Mouse (Mus musculus) bone marrow macrophage, adult 2 months (primary cell): ENCODE data around the gene Trip6. TPM values are rescaled to one million over a fixed set of nuclear protein-coding genes. Genes with fewer than 3 reads are reported as not detected.

Experiments
- H3K27ac ChIP-seq: 2 replicates; pipeline ENCODE4 v1.5.1; 2012; ENCODE audit warnings: low read depth, low read length; ENCODE audit not compliant: insufficient read depth
- H3K4me1 ChIP-seq: 2 replicates; pipeline ENCODE4 v1.6.1; 2012; ENCODE audit warnings: low read length; ENCODE audit not compliant: control insufficient read depth, insufficient read depth
- H3K4me3 ChIP-seq: 2 replicates; pipeline ENCODE4 v1.5.1; 2012; ENCODE audit warnings: mild to moderate bottlenecking, low read length, moderate library complexity; ENCODE audit not compliant: insufficient read depth
- CTCF ChIP-seq: IDR thresholded peaks from 2 replicates; pipeline ENCODE4 v1.5.1; 2012; ENCODE audit warnings: low read depth, mild to moderate bottlenecking, low read length, moderate library complexity
- POLR2A ChIP-seq: IDR thresholded peaks from 2 replicates; pipeline ENCODE4 v1.6.1; 2012; ENCODE audit warnings: mild to moderate bottlenecking, low read depth, low read length, borderline replicate concordance
- polyA plus RNA-seq: library from polyadenylated mRNA; stranded (reverse); fragments of >200 nt; gene quantifications from 2 replicates; pipeline ENCODE4 v1.2.4, GENCODE M21; 2012; ENCODE audit not compliant: missing spikeins, insufficient read depth, insufficient read length

The Trip6 gene
- polyA plus RNA-seq, 1 experiment: 7.1 TPM

DNA sequence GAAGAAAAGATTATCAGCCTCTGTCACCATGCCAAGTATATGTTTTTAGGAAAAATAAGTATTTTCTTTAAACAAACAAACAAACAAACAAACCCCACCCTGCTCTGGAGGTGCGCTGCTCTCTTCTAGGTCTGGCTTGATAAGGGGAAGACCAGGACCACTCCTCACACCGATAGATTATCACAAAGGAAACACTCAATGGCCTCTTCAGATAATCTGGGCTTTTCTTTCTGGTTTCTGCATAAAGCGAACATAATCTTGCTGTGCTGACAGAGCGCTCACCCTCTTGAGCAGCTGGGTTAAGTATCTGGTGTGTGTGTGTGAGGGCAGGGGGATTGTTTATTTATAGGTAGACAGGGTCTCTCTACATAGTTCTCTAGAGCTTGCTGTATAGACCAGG is 10.6 kb downstream of the Trip6 start:
- H3K4me1 ChIP-seq: peaks cover 21% of the 10 kb centered on the region
- H3K27ac ChIP-seq: no peak overlapping the region
- H3K4me3 ChIP-seq: no peak overlapping the region
- no peak for TF ChIP-seq CTCF
- no peak for TF ChIP-seq POLR2A

DNA sequence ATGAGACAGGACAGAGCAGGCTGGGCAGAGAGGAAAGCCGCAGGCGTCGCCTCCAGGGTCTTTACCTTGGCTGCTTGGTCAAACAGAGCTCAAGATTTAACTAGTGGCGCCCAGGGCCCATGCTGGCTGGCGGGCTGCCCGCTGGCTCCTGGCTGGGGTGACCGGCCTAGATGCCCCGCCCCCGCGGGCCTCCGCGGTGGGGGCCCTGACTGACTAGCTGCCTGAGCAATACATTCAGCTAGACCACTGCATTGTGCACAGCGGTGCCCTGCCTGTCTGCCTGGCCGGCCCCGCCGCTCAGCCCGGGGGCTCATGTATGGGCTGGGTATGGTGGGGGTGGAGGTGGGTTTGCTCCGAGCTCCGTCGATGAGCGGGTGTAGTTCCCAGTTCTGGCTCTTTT is 13.0 kb downstream of the Trip6 start:
- TF ChIP-seq POLR2A: no peak
- no peak overlapping the region for H3K27ac ChIP-seq
- H3K4me1 ChIP-seq: peaks cover 21% of the 10 kb centered on the region
- H3K4me3 ChIP-seq: no peak overlapping the region

DNA sequence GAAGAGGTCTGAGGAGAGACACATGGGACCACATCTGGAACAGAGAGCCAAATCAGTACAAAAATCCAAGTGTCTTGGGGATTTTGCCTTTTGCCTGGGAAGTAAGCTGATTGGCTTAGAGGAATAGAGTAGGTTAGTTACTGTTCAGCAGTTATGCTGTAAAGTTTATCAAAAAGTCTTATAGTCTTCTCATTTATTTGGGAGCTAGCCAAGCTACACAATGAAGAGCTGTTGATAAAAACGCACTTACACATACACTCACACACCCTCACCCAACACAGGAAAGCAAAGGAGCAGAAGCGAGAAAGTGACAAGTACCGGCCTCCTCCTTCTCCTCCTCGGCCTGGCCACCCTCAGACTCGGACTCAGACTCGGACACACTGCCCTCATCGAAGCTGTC is 15.0 kb downstream of the Trip6 start:
- Histone ChIP-seq H3K4me3 (no peak overlapping the region), H3K27ac (no peak overlapping the region), H3K4me1 (peaks cover 9% of the 10 kb centered on the region)
- TF ChIP-seq CTCF (no peak), POLR2A (no peak)

DNA sequence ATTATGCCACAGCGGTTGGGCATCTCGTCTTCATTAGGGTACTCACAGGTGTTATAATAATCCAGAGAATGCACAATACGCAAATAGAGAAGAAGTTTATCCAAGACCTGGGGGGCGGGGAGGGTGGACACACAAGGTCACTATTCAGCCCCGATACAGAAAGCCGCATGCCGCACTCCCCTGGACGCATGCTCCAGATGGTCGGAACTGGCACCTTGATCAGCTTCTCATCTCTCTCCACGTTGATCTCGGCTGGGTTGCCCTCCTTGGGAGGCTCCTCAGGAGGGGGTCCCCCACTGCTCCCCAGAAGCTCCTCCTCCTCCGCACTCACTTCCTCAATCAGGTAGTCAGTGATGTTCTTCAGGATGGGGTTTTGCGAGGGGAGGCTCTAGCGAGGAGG is 17.1 kb downstream of the Trip6 start:
- TF ChIP-seq POLR2A: no peak
- TF ChIP-seq CTCF: no peak
- H3K4me1 ChIP-seq: peaks cover 2% of the 10 kb centered on the region; the same call in 1 of the 2 replicates

DNA sequence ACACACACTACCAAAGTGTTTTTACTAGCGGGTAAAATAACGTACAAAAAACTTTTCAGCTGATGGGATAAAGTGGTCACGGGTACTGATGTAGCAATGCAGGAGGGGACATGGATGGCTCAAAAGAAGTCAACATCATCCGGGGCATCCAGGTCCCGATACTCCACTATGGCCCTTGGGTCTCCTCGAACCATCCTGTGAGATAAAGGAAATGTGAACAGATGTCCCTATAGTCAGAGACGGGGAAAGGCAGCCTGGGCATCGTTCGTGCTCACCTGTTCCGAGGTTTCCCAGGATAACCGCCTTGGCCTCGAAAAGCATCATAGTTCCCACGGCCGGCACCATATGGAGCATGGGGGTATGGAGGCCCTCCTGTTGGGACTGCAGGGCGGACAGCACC is 18.5 kb downstream of the Trip6 start:
- peaks cover 2% of the 10 kb centered on the region; the same call in 1 of the 2 replicates for H3K4me1 ChIP-seq
- H3K27ac ChIP-seq: no peak overlapping the region
- H3K4me3 ChIP-seq: no peak overlapping the region
- TF ChIP-seq POLR2A: no peak
- no peak for TF ChIP-seq CTCF

More for the DNA sequence above, 17.1 kb downstream of the Trip6 start:
- no peak overlapping the region for H3K4me3 ChIP-seq
- H3K27ac ChIP-seq: no peak overlapping the region

DNA sequence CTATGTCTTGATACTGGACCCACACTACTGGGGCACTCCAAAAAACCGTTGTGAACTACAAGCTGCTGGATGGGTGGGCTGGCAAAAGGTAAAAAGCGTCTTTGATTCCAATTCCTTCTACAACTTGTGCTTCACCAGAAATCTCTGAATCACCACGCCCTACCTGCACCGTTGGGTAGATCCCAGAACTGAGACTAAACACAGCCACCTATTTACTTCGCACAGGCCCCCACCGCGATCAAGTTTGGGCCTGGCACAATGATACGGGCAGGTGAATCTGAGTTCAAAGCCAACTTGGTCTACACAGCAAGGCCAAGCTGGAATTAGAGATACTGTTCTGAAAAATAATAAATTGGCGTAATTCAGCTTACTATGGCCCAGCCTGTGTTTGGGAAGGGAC is 18.9 kb downstream of the Trip6 start:
- Histone ChIP-seq H3K4me3 (peak overlapping the region; percentile 64), H3K4me1 (peaks cover 2% of the 10 kb centered on the region; the same call in 1 of the 2 replicates), H3K27ac (no peak overlapping the region)
- TF ChIP-seq POLR2A (no peak), CTCF (no peak)

DNA sequence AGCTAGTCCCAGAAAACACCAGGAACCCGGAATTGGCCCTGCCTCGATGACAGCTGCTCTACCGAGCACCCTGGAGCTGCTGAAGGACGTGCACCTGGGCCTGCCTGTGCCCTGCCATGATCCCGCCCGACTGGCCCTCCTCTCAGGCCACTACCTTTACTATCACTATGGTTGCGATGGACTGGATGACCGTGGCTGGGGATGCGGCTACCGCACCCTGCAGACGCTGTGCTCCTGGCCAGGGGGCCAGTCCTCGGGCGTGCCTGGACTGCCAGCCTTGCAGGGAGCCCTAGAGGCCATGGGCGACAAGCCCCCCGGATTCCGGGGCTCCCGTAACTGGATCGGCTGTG is 19.5 kb downstream of the Trip6 start:
- peak overlapping the region; percentile 64 for H3K4me3 ChIP-seq
- H3K4me1 ChIP-seq: peaks cover 2% of the 10 kb centered on the region; the same call in 1 of the 2 replicates
- TF ChIP-seq POLR2A (no peak), CTCF (no peak)
- H3K27ac ChIP-seq: peak overlapping the region; percentile 60

DNA sequence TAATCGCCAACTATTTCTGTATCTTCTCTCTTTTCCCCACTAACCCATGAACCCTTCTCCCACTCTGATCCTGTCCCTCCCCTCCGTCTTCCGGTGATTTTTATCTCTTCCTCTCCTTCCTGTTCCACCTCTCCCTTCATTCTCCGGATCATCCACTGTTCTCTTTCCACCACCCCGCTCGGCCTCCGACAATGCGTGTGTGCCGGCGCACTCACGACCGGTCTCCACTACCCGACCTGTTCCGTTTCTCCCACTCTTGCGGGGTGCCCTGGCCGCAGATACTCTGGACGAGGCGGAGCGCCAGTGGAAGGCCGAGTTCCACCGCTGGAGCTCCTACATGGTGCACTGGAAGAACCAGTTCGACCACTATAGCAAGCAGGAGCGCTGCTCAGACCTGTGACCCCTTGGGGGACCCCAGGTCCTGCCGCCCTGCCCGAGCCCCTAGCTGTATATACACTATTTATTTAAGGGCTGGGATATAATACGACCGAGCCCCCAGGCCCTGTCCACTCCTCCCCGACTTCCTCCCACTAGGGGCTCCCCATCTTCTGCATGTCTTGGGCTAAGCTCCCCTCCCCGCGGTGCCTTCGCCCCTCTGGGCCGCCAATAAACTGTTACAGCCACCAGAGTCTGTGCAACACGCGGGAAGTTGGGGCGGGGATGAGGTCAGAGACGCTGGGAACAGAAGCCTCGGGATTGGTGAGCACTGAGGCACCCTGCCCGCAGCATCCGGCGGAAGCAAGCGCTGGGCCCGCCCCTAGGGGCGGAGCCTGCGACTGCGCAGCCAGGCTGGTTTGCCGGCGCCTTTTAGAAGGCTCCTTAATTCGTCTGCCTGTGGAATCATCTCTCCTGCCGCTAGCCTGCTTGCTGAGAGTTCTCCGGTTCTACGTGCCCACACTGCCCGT is 20.1 kb downstream of the Trip6 start, which contains the start of gene Ufsp1:
Ufsp1 (plus strand) TSS at position 791 of the 905 bp plus-strand sequence.
- TF ChIP-seq CTCF (no peak), POLR2A (peak; percentile 73; the same call in 1 of the 2 replicates)
- H3K4me3 ChIP-seq: peak within 1 kb of the TSS; percentile 70
- peaks cover 2% of the 10 kb centered on the region; the same call in 1 of the 2 replicates for H3K4me1 ChIP-seq
- peak within 1 kb of the TSS; percentile 74 for H3K27ac ChIP-seq

DNA sequence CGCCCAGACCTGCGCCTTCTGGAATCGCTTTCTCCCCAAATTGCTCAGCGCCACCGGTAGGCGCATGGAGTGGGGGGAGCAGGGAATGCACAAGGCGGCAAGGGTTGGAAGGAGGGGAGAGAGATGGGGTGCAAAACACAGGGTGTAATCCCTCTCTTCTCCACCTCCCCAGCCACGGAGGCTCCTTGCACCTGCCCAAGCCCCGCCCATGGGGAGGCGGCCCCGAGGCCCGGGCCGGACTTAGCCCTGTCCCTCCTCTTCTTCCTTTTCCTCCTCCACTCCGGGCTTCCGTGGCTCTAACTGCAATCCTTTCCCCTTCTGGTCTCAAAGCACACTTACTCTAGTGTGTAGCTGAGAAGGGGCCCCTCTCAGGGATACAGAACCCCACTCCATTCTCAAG is 20.9 kb downstream of the Trip6 start:
- H3K27ac ChIP-seq: peak overlapping the region; percentile 74
- TF ChIP-seq CTCF: no peak
- no peak; the same call in 1 of the 2 replicates for TF ChIP-seq POLR2A
- peak overlapping the region; percentile 70 for H3K4me3 ChIP-seq
- H3K4me1 ChIP-seq: peaks cover 2% of the 10 kb centered on the region; the same call in 1 of the 2 replicates

DNA sequence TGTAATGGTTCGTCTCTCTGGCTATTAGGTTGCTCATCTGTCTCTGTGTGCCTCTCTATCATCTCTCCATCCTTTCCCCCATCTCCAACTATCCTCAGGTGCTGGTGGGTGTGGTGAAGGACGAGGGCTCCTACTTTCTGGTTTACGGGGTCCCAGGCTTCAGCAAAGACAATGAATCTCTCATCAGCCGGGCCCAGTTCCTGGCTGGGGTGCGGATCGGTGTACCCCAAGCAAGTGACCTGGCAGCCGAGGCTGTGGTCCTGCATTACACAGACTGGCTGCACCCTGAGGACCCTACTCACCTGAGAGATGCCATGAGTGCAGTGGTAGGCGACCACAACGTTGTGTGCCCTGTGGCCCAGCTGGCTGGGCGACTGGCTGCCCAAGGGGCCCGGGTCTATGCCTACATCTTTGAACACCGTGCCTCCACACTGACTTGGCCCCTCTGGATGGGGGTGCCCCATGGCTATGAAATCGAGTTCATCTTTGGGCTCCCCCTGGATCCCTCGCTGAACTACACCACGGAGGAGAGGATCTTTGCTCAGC is 22.8 kb downstream of the Trip6 start:
- peaks cover 6% of the 10 kb centered on the region for H3K4me1 ChIP-seq
- H3K27ac ChIP-seq: no peak overlapping the region
- no peak for TF ChIP-seq CTCF
- no peak for TF ChIP-seq POLR2A
- H3K4me3 ChIP-seq: no peak overlapping the region
